Mouse (Mus musculus): ENCODE measurements around the gene Iqsec1. TPM values are rescaled to one million over a fixed set of nuclear protein-coding genes. Genes with fewer than 3 reads are reported as not detected.
A peak's percentile ranks its signal among the peaks of the same experiment; 100 is the strongest.

Iqsec1 gene
- polyA plus RNA-seq, 1 experiment from 2014 or later, result 16.3 TPM

DNA sequence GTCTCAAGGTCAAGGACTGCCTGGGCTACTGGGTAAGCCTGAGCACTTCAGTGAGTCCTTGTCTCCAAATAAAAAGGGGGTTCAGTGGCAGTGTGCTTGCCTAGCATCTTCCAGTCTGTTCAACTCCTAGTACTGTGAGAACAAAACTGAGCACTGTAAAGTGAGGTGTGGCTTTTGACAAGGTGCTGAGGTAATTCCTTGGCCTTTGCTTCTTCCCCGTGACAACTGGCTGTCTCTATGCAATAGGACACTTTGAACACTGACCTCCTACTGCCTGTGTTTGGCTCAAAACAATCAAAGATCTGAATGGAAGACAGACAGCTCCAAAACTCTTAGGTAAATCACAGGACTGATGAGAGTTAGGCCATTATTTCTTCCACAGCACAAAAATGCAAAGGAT is 246.0 kb downstream of the Iqsec1 start:
- Histone ChIP-seq H3K27me3 (no peaks in the 10 kb centered on the region), H3K9me3 (no peaks in the 10 kb centered on the region), H3K36me3 (no peaks in the 10 kb centered on the region), H3K4me2 (replicated peaks) (no peak overlapping the region), H3K9ac (replicated peaks) (no peak overlapping the region), H3K4me1 (peaks cover 2% of the 10 kb centered on the region), H3K4me3 (no peak overlapping the region), H3K27ac (replicated peaks) (no peak overlapping the region)
- WGBS, result 58% methylated on average over 1 of the region's 1 CpGs
- ATAC-seq (ENCODE audit: low FRiP score, low read depth), result no peak

DNA sequence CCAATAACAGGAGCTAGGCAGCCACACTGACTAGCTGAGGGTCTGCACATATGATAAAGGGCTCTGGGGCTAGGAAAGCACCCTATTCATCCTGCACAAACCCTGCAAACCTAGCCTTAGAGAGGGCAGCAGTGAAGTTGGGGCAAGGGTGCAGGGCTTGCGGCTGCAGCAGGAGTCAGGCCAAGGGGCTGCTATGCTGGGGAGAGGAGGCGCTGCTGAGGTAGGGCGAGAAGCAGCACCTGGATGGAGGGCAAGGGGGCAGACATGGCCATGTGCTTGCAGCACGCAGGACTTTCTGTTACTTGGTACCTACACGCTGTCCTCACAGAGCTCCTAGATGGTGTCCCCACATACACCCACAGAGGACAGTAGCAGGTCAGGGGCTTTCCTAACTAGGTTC is 246.8 kb downstream of the Iqsec1 start:
- Histone ChIP-seq H3K27me3 (0 out of 2 replicates have a peak, but pooled peaks cover 5% of the 10 kb centered on the region), H3K9ac (replicated peaks) (no peak overlapping the region), H3K36me3 (no peaks in the 10 kb centered on the region), H3K9me3 (no peaks in the 10 kb centered on the region), H3K4me3 (no peak overlapping the region), H3K27ac (replicated peaks) (no peak overlapping the region), H3K4me1 (peaks cover 9% of the 10 kb centered on the region), H3K4me2 (replicated peaks) (no peak overlapping the region)
- no peak for ATAC-seq (ENCODE audit: low FRiP score, low read depth)
- WGBS, result 94% methylated on average over 5 of the region's 5 CpGs

DNA sequence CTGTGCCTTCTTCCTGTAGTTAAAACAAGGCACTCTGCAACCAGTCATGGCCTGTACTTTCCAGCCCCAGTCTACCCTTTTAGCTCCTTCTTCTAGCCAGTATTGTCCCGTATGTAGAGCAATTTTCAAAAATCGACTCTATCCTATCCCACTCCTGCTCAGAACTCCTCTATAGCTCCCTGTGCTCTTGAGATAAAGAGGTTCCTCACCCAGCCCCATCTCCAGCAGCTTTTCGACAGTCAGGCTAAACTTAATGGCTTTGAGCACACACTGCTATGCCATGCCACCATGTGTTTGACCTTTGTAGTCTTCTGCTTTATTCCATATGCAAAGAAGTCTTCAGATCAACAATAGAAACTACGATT is 247.4 kb downstream of the Iqsec1 start:
- WGBS, result 67% methylated on average over 4 of the region's 4 CpGs

DNA sequence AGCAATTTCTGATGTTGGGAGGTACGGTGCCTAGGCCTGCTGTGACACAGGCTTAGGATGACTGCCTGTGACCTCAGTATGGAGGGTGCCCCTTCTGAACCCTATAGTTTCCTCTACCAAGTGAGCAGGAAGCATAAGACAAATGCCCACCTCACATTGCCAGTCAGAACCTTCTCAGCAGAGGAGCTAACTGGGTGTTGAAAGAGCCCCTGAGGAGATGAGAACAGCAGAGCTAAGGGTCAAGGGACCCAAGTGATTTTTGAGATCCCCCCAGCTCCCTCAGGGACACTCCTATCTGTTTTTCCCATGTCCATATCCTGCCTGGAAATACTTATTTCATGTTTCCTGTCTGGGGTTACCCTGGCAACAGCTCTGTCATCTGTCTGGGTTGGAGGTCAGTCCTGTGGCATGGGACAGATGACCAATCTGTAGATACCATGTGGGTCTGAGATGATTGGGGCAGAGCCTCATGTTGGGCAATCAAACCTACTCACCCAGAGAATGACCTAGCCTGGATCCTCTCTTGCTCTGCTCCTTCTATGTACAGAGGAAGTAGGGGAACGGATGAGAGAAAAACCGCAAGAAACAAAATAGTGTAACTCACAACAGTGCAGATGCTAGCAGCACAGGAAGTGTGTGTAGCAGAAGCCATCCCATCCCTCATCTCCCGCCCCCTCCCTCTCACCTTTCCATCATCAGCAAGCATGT is 248.0 kb downstream of the Iqsec1 start:
- no peak overlapping the region for H3K9ac ChIP-seq (replicated peaks)
- no peaks in the 10 kb centered on the region for H3K9me3 ChIP-seq
- no peaks in the 10 kb centered on the region for H3K36me3 ChIP-seq
- no peak overlapping the region for H3K27ac ChIP-seq (replicated peaks)
- no peak for ATAC-seq (ENCODE audit: low FRiP score, low read depth)
- H3K4me1 ChIP-seq, result peaks cover 21% of the 10 kb centered on the region
- H3K27me3 ChIP-seq, result peaks cover 18% of the 10 kb centered on the region
- no peak overlapping the region for H3K4me2 ChIP-seq (replicated peaks)
- H3K4me3 ChIP-seq, result no peak overlapping the region
- 89% methylated on average over 4 of the region's 4 CpGs for WGBS

More for the DNA sequence above, 247.4 kb downstream of the Iqsec1 start:
- H3K27me3 ChIP-seq, result peaks cover 12% of the 10 kb centered on the region; the same call in 1 of the 2 replicates
- no peaks in the 10 kb centered on the region for H3K36me3 ChIP-seq
- H3K9ac ChIP-seq (replicated peaks), result no peak overlapping the region
- no peak overlapping the region for H3K4me2 ChIP-seq (replicated peaks)
- H3K9me3 ChIP-seq, result no peaks in the 10 kb centered on the region
- H3K27ac ChIP-seq (replicated peaks), result no peak overlapping the region
- no peak for ATAC-seq (ENCODE audit: low FRiP score, low read depth)
- no peak overlapping the region for H3K4me3 ChIP-seq
- peaks cover 15% of the 10 kb centered on the region for H3K4me1 ChIP-seq

DNA sequence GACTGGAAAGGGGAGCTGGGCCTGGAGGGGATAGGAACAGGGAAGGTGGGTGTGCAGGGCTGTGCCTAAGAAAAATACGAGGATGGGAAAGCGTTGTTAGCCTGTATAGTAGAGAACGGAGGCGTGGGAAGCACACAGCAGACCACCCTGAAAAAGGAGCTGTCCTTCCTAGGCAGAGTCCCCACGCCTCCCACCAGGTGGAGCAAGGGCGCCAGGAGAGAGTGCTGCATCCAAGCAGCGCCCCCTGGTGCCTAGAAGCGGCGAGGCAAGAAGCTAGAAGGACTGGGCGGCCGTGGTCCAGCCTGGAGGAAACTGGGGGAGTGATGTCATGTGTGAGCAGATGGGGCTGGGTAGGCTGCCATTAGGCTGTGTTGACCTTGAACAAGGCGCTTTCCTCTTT is 251.1 kb downstream of the Iqsec1 start:
- Histone ChIP-seq H3K4me2 (replicated peaks) (peak overlapping the region; percentile 98), H3K27me3 (peaks cover 27% of the 10 kb centered on the region), H3K4me1 (peaks cover 24% of the 10 kb centered on the region), H3K27ac (replicated peaks) (no peak overlapping the region), H3K36me3 (no peaks in the 10 kb centered on the region), H3K4me3 (peak overlapping the region; percentile 74), H3K9ac (replicated peaks) (peak overlapping the region; percentile 81; the same call in 1 of the 2 replicates), H3K9me3 (no peaks in the 10 kb centered on the region)
- WGBS, result 3% methylated on average over 12 of the region's 12 CpGs
- ATAC-seq (ENCODE audit: low FRiP score, low read depth), result peak; percentile 81

DNA sequence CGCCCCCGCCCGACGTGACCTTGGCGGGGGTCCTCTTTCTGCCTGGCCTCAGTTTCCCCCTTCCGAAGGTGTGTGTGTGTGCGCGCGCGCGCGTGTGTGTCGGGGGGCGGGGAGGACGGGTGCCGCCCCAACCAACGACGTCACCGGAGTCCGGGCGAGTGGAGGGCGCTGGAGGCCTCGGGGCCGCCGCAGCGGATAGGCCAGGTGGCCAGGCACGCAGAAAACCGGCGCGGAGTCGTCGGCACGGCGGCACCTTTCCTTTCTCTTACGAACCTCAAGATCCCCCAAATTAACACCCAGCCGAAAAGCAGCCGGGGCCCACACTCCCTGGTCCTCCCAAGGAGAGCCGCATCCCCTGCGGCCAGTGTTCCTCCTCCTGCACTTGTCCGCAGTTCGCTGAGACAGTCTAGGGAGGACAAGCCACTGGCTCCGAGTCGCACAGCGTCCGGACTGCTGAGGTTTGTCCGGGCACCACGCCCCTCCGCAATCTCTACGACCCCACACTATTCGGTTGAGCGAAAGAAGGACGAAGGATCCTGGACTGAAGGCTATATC is 251.7 kb downstream of the Iqsec1 start:
- peak overlapping the region; percentile 98 for H3K4me2 ChIP-seq (replicated peaks)
- no peaks in the 10 kb centered on the region for H3K9me3 ChIP-seq
- no peaks in the 10 kb centered on the region for H3K36me3 ChIP-seq
- ATAC-seq (ENCODE audit: low FRiP score, low read depth), result peak; percentile 45
- peaks cover 24% of the 10 kb centered on the region for H3K4me1 ChIP-seq
- H3K27me3 ChIP-seq, result peaks cover 27% of the 10 kb centered on the region
- peak overlapping the region; percentile 30; the same call in 1 of the 2 replicates for H3K27ac ChIP-seq (replicated peaks)
- H3K9ac ChIP-seq (replicated peaks), result peak overlapping the region; percentile 81
- H3K4me3 ChIP-seq, result peak overlapping the region; percentile 74
- under 1% methylated on average over 50 of the region's 52 CpGs for WGBS

DNA sequence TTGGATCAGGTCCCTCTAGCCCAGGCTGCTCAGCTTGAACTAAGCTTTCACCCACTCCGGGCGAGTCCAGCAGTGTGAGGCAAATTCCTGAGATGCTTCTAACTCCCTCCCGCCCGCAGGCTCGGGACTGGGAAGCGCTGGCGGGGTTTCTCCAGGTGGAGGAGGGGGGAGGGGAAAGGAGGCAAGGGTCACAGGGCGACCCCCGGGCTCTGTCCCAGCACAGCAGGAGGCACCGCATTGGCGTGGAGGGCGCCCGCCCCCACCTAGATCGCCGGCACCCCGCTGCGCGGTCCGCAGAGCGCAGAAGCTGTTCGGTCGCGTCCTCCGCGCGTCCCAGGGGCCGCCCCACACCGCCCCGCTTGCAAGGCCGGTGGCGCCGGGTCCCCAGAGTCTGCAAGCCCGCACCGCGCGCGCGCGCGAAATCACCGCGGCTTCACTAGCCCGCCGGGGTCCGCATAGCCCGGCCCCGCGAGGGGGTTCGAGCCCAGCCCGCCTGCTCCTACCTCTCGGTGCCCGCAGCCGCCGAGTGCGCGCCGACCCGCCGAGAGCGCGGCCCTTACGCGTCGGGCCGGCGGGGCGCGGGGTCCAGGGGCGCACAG is 252.3 kb downstream of the Iqsec1 start:
- Histone ChIP-seq H3K27me3 (peaks cover 27% of the 10 kb centered on the region), H3K27ac (replicated peaks) (peak overlapping the region; percentile 30; the same call in 1 of the 2 replicates), H3K9me3 (no peaks in the 10 kb centered on the region), H3K9ac (replicated peaks) (peak overlapping the region; percentile 81), H3K36me3 (no peaks in the 10 kb centered on the region), H3K4me2 (replicated peaks) (peak overlapping the region; percentile 98), H3K4me3 (peak overlapping the region; percentile 74), H3K4me1 (peaks cover 22% of the 10 kb centered on the region)
- under 1% methylated on average over 69 of the region's 69 CpGs for WGBS
- peak; percentile 41 for ATAC-seq (ENCODE audit: low FRiP score, low read depth)

DNA sequence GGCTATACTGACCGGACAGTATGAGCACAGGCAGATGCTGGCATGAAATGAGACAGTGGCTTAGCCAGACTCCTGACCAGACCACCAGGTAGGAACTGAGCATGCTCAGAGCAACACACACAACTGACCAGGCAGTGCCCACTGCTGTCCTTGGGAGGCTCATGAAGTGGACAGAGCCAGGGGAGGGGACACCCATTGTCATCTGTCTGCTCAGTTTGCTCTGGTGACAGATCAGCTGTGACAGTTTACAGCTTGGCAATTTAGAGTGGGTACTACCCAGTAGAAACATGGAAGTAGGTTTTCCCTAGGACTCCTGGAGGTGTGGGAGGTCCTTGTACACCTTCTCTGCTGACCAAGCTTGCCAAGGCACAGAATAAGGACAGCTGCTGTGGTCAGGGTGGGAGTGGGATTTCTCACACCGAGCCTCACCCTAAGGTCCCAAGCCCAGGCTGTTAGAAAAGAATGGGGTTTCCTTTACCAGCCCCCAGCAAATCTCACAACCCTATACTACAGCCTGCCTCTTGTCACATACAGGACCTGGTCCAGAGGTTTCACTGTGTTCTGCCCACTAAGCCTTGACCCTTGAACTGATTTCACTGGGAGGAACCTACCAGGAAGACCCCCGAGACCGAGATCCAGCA is 253.0 kb downstream of the Iqsec1 start:
- Histone ChIP-seq H3K27ac (replicated peaks) (no peak overlapping the region), H3K4me2 (replicated peaks) (peak overlapping the region; percentile 98), H3K4me3 (peak overlapping the region; percentile 74), H3K27me3 (peaks cover 27% of the 10 kb centered on the region), H3K4me1 (peaks cover 22% of the 10 kb centered on the region), H3K36me3 (no peaks in the 10 kb centered on the region), H3K9me3 (no peaks in the 10 kb centered on the region), H3K9ac (replicated peaks) (peak overlapping the region; percentile 81; the same call in 1 of the 2 replicates)
- 31% methylated on average over 4 of the region's 4 CpGs for WGBS
- ATAC-seq (ENCODE audit: low FRiP score, low read depth), result 0 out of 2 replicates have a peak, but pooled peaks have one; percentile 2

DNA sequence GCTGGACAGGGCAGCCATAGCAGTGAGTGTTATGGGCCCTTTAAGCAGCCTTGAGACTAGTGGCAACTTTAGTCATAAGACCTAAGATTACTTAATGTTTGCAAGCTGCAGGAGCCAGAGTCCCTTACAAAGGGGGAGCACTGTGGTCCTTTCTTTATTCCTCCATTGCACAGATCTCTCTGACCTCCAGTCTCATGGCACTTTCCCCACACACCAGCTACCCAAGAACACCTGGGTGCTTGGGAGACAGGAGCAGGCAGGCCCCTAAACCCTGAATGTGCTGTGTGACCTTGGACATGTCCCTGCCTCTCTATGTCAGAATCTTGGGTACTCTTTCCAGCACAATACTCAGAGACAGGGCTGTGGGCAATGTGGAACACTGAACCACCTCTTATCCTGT is 253.7 kb downstream of the Iqsec1 start:
- peaks cover 27% of the 10 kb centered on the region for H3K4me1 ChIP-seq
- H3K9ac ChIP-seq (replicated peaks), result no peak overlapping the region
- no peaks in the 10 kb centered on the region for H3K36me3 ChIP-seq
- H3K9me3 ChIP-seq, result no peaks in the 10 kb centered on the region
- ATAC-seq (ENCODE audit: low FRiP score, low read depth), result no peak
- H3K27ac ChIP-seq (replicated peaks), result no peak overlapping the region
- H3K4me3 ChIP-seq, result no peak overlapping the region
- peaks cover 27% of the 10 kb centered on the region for H3K27me3 ChIP-seq
- H3K4me2 ChIP-seq (replicated peaks), result no peak overlapping the region

DNA sequence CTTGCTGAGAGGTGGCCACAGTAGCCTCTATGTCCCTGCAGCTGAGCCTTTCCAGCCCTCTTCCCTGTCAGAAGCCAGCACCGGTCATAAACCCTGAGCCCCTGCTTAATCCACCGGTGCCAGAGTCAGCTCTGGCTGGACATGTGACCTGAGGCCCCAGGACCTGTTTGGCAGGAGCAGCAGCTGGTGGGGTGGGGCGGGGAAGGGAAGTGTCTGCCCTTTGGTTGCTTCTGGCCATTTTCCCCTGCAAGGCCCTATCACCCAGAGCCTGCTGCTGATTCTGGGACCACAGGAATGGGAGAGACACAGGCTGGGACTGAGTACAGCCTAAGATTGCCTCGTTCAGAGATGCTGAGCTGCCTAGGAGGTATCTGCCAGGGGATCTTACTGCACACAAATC is 257.2 kb downstream of the Iqsec1 start:
- Histone ChIP-seq H3K4me3 (no peak overlapping the region), H3K4me1 (peaks cover 30% of the 10 kb centered on the region), H3K9me3 (no peaks in the 10 kb centered on the region), H3K4me2 (replicated peaks) (no peak overlapping the region), H3K36me3 (no peaks in the 10 kb centered on the region), H3K9ac (replicated peaks) (no peak overlapping the region; the same call in 1 of the 2 replicates), H3K27me3 (peaks cover 18% of the 10 kb centered on the region), H3K27ac (replicated peaks) (no peak overlapping the region)
- ATAC-seq (ENCODE audit: low FRiP score, low read depth), result no peak
- 24% methylated on average over 4 of the region's 4 CpGs for WGBS

DNA sequence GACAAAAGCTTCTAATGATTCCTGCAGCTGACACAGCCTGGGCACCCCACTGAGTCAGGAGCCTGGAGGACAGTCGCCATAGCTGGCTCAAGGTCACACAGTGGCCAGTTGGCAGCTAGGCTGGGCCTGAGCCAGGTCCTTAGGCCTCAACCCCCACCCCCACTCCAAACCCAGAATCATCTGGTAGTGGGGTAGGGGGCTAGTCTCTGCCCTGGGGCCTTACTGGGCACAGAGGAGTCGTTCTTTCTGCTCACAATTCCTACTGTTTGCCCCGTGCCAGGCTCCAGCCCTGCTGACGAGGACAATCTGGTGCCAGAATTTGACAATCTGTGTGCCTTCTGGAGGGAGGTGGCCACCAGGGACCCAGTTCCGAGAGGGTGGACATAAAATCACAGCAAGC is 258.7 kb downstream of the Iqsec1 start:
- 54% methylated on average over 5 of the region's 5 CpGs for WGBS
- no peak for ATAC-seq (ENCODE audit: low FRiP score, low read depth)
- no peak overlapping the region for H3K9ac ChIP-seq (replicated peaks)
- H3K27me3 ChIP-seq, result 0 out of 2 replicates have a peak, but pooled peaks cover 3% of the 10 kb centered on the region
- no peak overlapping the region for H3K4me2 ChIP-seq (replicated peaks)
- H3K4me3 ChIP-seq, result no peak overlapping the region
- H3K9me3 ChIP-seq, result no peaks in the 10 kb centered on the region
- H3K4me1 ChIP-seq, result peaks cover 33% of the 10 kb centered on the region
- no peaks in the 10 kb centered on the region for H3K36me3 ChIP-seq
- H3K27ac ChIP-seq (replicated peaks), result no peak overlapping the region

DNA sequence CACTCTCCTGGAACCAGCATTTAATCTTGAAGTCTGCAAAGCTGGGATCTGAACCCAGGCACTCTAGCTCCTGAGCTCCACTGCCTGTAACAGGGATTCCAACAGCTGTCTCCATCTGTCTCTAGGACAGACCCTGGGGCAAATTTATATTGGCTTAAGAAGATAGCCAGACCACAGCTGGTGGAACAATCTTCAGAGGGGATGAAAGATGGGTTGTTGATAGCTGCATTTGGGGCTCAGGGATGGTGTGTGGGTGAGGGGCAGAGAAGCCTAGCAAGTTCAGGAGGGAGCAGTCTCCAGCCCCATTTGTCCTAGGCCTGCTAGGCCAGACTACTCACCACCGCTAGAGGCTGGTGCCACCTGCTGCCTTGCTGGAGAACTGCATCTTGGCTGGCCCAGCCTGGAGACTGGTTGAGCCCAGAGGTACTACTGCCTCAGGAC is 260.0 kb downstream of the Iqsec1 start:
- ATAC-seq (ENCODE audit: low FRiP score, low read depth), result peak; percentile 55
- Histone ChIP-seq H3K27ac (replicated peaks) (0 out of 2 replicates have a peak overlapping the region, but pooled peaks have one; percentile 0), H3K36me3 (no peaks in the 10 kb centered on the region), H3K4me3 (no peak overlapping the region), H3K9ac (replicated peaks) (no peak overlapping the region), H3K9me3 (no peaks in the 10 kb centered on the region), H3K4me2 (replicated peaks) (no peak overlapping the region), H3K4me1 (peaks cover 35% of the 10 kb centered on the region), H3K27me3 (no peaks in the 10 kb centered on the region)
- WGBS, result 6% methylated on average over 1 of the region's 1 CpGs
